Mouse (Mus musculus) C2C12 (cell line): Measurements from ENCODE around the gene Fry.

Source experiments
- CEBPB ChIP-seq: IDR thresholded peaks from one replicate; pipeline ENCODE4 v1.6.1; 2011; ENCODE audit warnings: low read depth, mild to moderate bottlenecking, control low read depth, moderate library complexity
- CTCF ChIP-seq: IDR thresholded peaks from one replicate; pipeline ENCODE4 v1.5.1; 2011; ENCODE audit not compliant: control insufficient read depth, insufficient read depth, insufficient read length
- FOSL1 ChIP-seq: IDR thresholded peaks from one replicate; pipeline ENCODE4 v1.8.0; 2011; ENCODE audit warnings: mild to moderate bottlenecking, low read length; ENCODE audit not compliant: poor library complexity, insufficient read depth, severe bottlenecking
- MAX ChIP-seq: IDR thresholded peaks from one replicate; pipeline ENCODE4 v1.6.1; 2011; ENCODE audit warnings: mild to moderate bottlenecking, control low read depth
- MYOD1 ChIP-seq: IDR thresholded peaks from one replicate; pipeline ENCODE4 v1.6.1; 2011; ENCODE audit warnings: low read depth; ENCODE audit not compliant: control insufficient read depth, insufficient read length
- MYOG ChIP-seq: IDR thresholded peaks from one replicate; pipeline ENCODE4 v1.6.1; 2011; ENCODE audit not compliant: control insufficient read depth, insufficient read length; ENCODE audit errors: extremely low read depth
- USF1 ChIP-seq: IDR thresholded peaks from one replicate; pipeline ENCODE4 v1.6.1; 2011; ENCODE audit warnings: low read depth, mild to moderate bottlenecking, control low read depth, moderate library complexity

DNA sequence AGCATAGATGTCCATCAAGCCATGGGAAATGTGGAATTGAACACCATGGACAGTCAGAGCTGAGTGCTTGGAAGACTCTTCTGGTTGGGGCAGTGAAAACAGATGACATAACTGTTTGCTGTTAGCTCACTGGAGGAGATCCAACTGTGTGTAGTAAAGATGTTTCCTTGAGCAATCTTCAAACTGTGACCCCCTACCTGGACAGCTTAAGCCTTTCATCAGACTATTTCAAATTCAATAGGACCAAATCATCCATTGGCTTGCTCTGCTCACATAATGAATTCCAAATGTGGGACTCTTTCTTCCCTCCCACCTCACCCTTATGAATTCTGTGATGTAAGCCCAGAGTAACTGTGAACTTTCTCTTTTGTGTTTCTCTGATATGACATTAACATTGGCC is 46.7 kb upstream of the Fry start:
- TF ChIP-seq MAX, result no peak
- no peak for TF ChIP-seq USF1
- TF ChIP-seq CTCF, result no peak
- no peak for TF ChIP-seq FOSL1
- no peak for TF ChIP-seq MYOD1
- no peak for TF ChIP-seq CEBPB
- TF ChIP-seq MYOG, result no peak
